Mouse (Mus musculus): ENCODE measurements at regions not wholly inside any gene's neighbourhood (a gene's known extent, or its start where the extent isn't known, plus 50 kb on each side); places are given as distances from the start of the nearest gene placed in this dataset.

DNA sequence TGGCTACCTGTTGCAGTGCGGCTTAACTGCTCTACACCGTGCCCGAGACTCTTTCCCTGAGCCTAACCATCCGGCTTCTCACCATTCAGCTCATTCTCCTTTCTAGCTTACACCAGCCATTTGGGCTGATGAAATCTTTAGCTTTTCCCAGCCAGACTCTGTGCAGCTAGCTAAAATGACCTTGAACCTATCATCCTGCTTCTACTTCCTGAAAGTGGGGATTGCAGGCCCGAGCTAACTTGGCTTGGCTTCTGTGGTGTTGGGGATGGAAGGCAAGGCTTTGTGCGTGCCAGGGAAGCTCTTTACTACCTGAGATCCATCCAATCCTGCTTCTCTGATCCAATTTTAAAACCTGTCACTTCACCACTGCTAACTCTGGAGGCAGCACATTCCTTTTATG lies 128.3 kb downstream of the Kcnrg start:
- TF ChIP-seq CTCF (IDR thresholded peaks at IDR 0.05; ENCODE audit: low read depth, low read length) = no peak
- TF ChIP-seq POLR2A (IDR thresholded peaks at IDR 0.05; ENCODE audit: extremely low read depth, insufficient read depth, low read length) = no peak

Data from liver, adult 2 months (tissue).